Mouse (Mus musculus): ENCODE results near the gene Nf2. TPM values are rescaled to one million over a fixed set of nuclear protein-coding genes. Genes with fewer than 3 reads are reported as not detected.
"Not testable (repeated sequence)": the region's sequence is repeated elsewhere in the genome, so short reads cannot be mapped to it uniquely, and the experiment has no call there.

Nf2 gene
- polyA plus RNA-seq, 1 experiment from 2014 or later = 37.4 TPM

DNA sequence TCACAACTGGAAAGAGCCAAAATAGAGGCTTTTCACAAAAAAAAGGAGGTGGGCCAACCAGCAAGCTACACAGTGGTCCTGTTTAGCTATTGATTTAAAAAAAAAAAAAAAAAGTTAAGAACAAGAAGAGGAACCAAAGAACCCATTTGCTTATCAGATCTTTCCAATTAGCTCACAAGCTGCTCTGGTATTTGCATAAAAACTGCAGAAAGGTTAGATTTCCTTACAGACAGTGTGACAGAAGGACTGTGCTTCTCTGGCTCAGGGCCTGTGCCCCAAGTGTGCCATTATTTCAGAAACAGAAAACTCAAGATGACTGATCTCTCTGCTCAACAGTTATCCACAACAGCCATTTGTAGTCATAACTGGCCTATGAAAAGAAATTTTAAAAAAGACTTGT lies 18.3 kb downstream of the Nf2 start:
- ATAC-seq (replicated peaks; ENCODE audit: low FRiP score) (no peak), DNase-seq (ENCODE audit: low spot score) (no peak)
- H3K36me3 ChIP-seq (ENCODE audit: control insufficient read depth, insufficient read depth, low read length) = no peaks in the 10 kb centered on the region
- H3K27ac ChIP-seq (ENCODE audit: low read depth, low read length) = no peak overlapping the region
- no peaks in the 10 kb centered on the region for H3K27me3 ChIP-seq (replicated peaks; ENCODE audit: control insufficient read depth, insufficient read depth, low read length)
- peaks cover 8% of the 10 kb centered on the region for H3K4me1 ChIP-seq (replicated peaks; ENCODE audit: control insufficient read depth, insufficient read depth, low read length)
- no peak overlapping the region for H3K9ac ChIP-seq (ENCODE audit: low read depth, low read length)
- no peak overlapping the region for H3K4me3 ChIP-seq (ENCODE audit: low read depth, low read length)
- H3K9me3 ChIP-seq (ENCODE audit: control insufficient read depth, low read length) = no peaks in the 10 kb centered on the region
- no peak overlapping the region for H3K4me2 ChIP-seq

DNA sequence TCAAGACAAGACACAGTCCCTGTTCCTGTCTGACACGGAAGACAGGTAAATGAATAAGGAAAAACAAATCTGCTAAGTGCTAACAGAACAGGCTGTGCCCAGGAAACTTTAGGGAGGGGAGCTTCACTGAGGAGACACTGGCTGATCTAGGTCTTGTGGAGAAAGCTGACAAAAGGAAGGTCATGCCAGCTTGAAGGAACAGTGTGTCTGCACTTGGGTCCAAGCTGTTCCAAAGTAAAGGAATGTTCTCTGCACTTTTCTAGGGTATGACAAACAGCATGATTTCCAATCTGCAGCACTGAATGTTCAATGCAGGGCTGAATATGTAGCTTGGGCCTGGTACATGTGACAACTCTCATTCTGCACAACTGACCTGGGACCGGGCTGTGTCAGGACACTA lies 21.4 kb downstream of the Nf2 start:
- Histone ChIP-seq H3K4me3 (ENCODE audit: low read depth, low read length) (no peak overlapping the region), H3K9ac (ENCODE audit: low read depth, low read length) (no peak overlapping the region), H3K9me3 (ENCODE audit: control insufficient read depth, low read length) (no peaks in the 10 kb centered on the region), H3K4me1 (replicated peaks; ENCODE audit: control insufficient read depth, insufficient read depth, low read length) (peaks cover 8% of the 10 kb centered on the region), H3K4me2 (no peak overlapping the region), H3K27me3 (replicated peaks; ENCODE audit: control insufficient read depth, insufficient read depth, low read length) (no peaks in the 10 kb centered on the region), H3K36me3 (ENCODE audit: control insufficient read depth, insufficient read depth, low read length) (no peaks in the 10 kb centered on the region), H3K27ac (ENCODE audit: low read depth, low read length) (no peak overlapping the region)
- DNase-seq (ENCODE audit: low spot score) (no peak), ATAC-seq (replicated peaks; ENCODE audit: low FRiP score) (no peak)
- WGBS = 74% methylated on average over 2 of the region's 2 CpGs

DNA sequence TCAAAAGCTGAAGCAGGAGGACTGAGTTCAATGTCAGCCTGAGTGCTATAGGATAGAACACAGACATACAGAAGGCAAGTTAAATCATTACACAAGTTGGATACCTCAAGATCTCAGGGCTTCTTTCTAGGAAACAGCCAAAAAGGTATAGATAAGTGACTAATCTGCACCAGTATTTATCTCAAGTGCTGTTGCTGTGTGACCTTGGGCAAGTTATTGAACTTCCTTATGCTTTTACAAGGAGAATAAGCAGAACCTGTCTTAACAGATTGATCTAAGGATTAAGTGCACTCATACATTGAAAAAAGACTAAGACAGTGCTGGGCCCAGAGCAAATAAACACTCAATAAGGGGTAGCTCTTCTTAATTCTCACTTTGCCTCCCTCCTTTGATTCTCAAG lies 22.0 kb downstream of the Nf2 start:
- ATAC-seq (replicated peaks; ENCODE audit: low FRiP score) (no peak), DNase-seq (ENCODE audit: low spot score) (no peak)
- H3K9me3 ChIP-seq (ENCODE audit: control insufficient read depth, low read length) = no peaks in the 10 kb centered on the region
- no peak overlapping the region for H3K4me3 ChIP-seq (ENCODE audit: low read depth, low read length)
- no peaks in the 10 kb centered on the region for H3K27me3 ChIP-seq (replicated peaks; ENCODE audit: control insufficient read depth, insufficient read depth, low read length)
- H3K9ac ChIP-seq (ENCODE audit: low read depth, low read length) = no peak overlapping the region
- peaks cover 8% of the 10 kb centered on the region for H3K4me1 ChIP-seq (replicated peaks; ENCODE audit: control insufficient read depth, insufficient read depth, low read length)
- no peaks in the 10 kb centered on the region for H3K36me3 ChIP-seq (ENCODE audit: control insufficient read depth, insufficient read depth, low read length)
- H3K27ac ChIP-seq (ENCODE audit: low read depth, low read length) = no peak overlapping the region
- no peak overlapping the region for H3K4me2 ChIP-seq

DNA sequence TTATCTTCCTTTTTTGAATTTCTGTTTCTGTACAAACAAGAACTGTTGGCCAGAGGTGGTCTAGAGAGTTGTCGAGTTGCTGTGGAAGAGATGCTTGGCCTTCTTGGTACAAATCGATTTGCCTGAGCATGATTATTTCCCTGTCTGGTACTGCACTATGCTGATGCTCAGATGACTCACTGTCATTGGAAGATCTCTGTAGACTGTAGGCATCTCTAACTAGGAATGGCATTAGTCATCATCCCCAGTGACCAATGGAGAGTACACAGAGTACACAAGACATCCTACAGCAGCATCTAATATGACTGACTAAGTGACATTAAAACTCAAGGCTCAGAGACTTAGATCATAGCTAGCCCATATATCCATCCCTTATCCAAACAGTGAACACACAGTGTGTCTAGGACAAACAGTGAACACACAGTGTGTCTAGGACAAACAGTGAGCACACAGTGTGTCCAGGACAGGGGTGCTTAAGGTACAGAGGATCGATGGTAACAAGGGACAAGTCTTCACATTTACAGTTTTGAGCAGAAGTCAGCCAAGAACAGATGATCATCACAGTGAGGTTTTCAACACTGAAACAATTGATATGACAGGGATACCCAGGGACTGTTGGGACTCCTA lies 23.1 kb downstream of the Nf2 start:
- Histone ChIP-seq H3K4me3 (ENCODE audit: low read depth, low read length) (no peak overlapping the region), H3K27ac (ENCODE audit: low read depth, low read length) (no peak overlapping the region), H3K9ac (ENCODE audit: low read depth, low read length) (no peak overlapping the region), H3K4me2 (no peak overlapping the region), H3K9me3 (ENCODE audit: control insufficient read depth, low read length) (no peaks in the 10 kb centered on the region), H3K27me3 (replicated peaks; ENCODE audit: control insufficient read depth, insufficient read depth, low read length) (no peaks in the 10 kb centered on the region), H3K36me3 (ENCODE audit: control insufficient read depth, insufficient read depth, low read length) (no peaks in the 10 kb centered on the region), H3K4me1 (replicated peaks; ENCODE audit: control insufficient read depth, insufficient read depth, low read length) (peaks cover 8% of the 10 kb centered on the region)
- DNase-seq (ENCODE audit: low spot score) (no peak), ATAC-seq (replicated peaks; ENCODE audit: low FRiP score) (no peak)
- WGBS = 94% methylated on average over 3 of the region's 3 CpGs

DNA sequence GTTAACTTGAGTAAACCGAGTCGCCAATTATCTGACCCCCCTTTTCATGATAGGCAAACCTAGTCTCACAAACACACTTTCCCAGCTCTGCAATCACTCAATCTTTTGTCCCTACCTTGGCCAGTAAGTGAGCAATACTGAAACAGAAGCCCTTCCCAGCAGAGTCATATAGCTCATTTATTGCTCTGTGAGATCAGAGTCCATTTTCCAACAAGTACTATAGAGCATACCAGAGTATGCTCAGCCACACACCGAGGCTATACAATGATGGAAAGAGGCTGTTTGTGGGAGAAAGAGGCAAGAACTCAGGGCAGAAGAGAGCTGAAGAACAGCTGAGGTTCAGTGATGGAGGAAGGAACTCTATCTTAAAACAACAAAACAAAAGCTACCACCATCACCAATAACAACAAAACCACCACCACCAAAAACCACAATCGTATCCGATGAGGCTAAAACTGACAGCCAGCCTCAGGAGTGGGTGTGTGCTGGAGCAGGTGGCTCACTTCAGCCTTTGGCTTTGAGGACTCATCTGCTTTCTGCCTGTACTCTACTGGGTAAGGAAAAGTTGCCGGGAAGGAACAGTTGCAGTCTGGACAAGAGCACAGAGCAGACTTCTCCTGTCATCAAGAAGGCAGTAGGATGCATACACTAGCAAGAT lies 25.6 kb downstream of the Nf2 start:
- Histone ChIP-seq H3K4me2 (no peak overlapping the region), H3K36me3 (ENCODE audit: control insufficient read depth, insufficient read depth, low read length) (no peaks in the 10 kb centered on the region), H3K4me1 (replicated peaks; ENCODE audit: control insufficient read depth, insufficient read depth, low read length) (peaks cover 8% of the 10 kb centered on the region), H3K4me3 (ENCODE audit: low read depth, low read length) (no peak overlapping the region), H3K9ac (ENCODE audit: low read depth, low read length) (no peak overlapping the region), H3K27me3 (replicated peaks; ENCODE audit: control insufficient read depth, insufficient read depth, low read length) (no peaks in the 10 kb centered on the region), H3K9me3 (ENCODE audit: control insufficient read depth, low read length) (no peaks in the 10 kb centered on the region), H3K27ac (ENCODE audit: low read depth, low read length) (no peak overlapping the region)
- ATAC-seq (replicated peaks; ENCODE audit: low FRiP score) (no peak), DNase-seq (ENCODE audit: low spot score) (no peak)
- WGBS = 68% methylated on average over 6 of the region's 6 CpGs

DNA sequence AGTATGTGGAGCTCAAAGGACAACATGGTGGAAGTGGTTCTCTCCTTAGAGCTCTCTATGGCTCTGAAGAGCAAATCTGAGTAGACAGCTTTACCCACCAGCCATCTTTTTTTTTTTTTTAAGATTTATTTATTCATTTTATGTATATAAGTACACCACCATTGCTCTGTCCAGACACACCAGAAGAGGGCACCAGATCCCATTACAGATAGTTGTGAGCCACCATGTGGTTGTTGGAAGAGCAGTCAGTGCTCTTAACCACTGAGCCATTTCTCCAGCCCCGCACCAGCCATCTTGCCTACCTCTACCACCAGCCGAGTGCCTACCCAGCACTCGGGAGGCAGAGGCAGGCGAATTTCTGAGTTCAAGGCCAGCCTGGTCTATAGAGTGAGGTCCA lies 26.9 kb downstream of the Nf2 start:
- not testable (repeated sequence) for ATAC-seq (replicated peaks; ENCODE audit: low FRiP score); H3K27me3 ChIP-seq (replicated peaks; ENCODE audit: control insufficient read depth, insufficient read depth, low read length); H3K4me2 ChIP-seq; H3K4me3 ChIP-seq (ENCODE audit: low read depth, low read length); H3K9ac ChIP-seq (ENCODE audit: low read depth, low read length); DNase-seq (ENCODE audit: low spot score); H3K27ac ChIP-seq (ENCODE audit: low read depth, low read length); H3K4me1 ChIP-seq (replicated peaks; ENCODE audit: control insufficient read depth, insufficient read depth, low read length); H3K9me3 ChIP-seq (ENCODE audit: control insufficient read depth, low read length); H3K36me3 ChIP-seq (ENCODE audit: control insufficient read depth, insufficient read depth, low read length)
- 90% methylated on average over 4 of the region's 4 CpGs for WGBS

DNA sequence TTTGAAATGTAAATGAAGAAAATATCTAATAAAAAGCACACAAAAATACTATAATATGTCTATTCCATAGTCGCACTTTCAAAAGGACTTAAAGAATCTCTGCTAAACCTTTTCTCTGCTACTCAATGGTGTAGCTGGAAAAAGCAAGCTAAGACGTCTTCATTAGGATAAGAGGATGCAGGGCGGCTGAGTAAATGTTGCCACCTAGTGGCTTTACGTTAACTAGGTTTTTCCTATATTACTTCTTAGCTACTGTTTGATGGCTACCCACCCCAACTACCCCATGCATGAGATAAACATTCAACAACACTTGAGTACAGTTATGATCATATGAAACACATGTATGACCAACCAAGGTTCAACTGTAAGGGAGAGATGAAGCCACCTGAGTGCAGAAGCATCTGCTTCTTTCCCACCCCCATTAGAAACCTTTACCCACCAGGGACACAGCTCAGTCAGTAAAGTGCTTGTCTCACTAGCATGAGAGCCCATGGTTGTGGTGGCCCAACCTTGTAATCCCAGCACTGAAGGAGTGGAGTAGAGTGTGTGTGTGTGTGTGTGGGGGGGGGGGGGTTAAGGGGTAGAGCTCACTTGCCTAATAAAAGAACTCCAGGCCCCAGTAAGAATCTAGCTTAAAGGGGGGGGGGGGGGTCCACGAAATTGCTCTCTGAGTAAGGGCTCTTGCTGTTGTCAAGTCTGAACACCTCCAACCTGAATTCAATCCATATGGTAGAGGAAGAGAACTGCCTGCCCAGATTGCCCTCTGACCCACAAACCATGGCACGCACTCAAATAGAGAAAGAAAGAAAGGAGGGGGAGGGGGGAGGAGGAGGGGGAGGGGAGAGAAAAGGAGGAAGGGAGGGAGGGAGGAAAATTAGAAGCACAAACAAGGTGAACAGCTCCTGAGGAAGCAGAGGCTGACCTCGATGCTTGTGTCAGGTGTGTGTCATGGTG lies 27.6 kb downstream of the Nf2 start:
- no peaks in the 10 kb centered on the region for H3K36me3 ChIP-seq (ENCODE audit: control insufficient read depth, insufficient read depth, low read length)
- H3K4me3 ChIP-seq (ENCODE audit: low read depth, low read length) = no peak overlapping the region
- no peaks in the 10 kb centered on the region for H3K4me1 ChIP-seq (replicated peaks; ENCODE audit: control insufficient read depth, insufficient read depth, low read length)
- no peaks in the 10 kb centered on the region for H3K27me3 ChIP-seq (replicated peaks; ENCODE audit: control insufficient read depth, insufficient read depth, low read length)
- 56% methylated on average over 7 of the region's 7 CpGs for WGBS
- no peaks in the 10 kb centered on the region for H3K9me3 ChIP-seq (ENCODE audit: control insufficient read depth, low read length)
- no peak overlapping the region for H3K9ac ChIP-seq (ENCODE audit: low read depth, low read length)
- H3K27ac ChIP-seq (ENCODE audit: low read depth, low read length) = no peak overlapping the region
- H3K4me2 ChIP-seq = no peak overlapping the region
- DNase-seq (ENCODE audit: low spot score) (no peak), ATAC-seq (replicated peaks; ENCODE audit: low FRiP score) (no peak)

DNA sequence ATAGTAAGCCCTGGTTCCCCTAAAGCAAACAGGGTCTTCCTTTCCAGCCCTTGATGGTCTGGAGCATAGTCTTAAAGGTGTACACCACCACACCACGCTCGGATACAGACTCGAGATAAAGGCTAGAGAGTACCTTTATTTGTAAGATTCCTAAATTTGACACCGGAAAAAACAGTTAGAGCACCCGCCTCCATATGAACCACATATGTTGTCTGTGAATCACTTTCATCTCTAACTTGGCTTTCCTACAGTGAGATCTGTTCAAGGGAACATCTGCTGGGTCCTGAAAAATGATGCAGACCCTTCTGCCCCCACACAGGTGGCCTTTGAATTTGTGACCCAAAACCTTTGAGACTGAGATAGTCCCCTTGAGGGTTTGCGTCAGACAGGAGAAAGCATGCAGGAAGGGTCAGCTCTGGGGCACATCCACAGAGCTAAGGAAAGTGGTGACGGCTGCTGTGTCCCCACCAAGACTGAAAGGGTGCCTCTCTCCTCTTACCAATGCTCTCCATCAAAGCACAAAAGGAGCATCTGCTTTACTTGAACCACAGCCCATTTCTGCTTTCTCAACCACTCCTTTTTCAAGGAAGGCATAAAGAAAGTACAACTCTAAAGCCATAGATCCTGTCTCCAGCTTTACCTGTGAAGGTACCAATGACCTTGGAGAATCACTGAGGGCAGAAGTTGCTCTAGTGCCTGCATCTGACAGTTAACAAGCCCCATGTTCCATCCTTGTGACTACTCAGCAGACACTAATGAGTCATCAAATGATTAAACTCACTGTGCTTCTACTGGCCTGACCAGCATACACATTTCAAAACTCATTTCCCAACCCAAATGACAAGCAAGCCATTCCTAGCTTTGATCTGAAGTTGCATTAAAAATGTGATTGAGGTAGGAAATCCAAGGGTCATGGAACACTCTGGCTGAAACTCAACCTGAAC lies 34.6 kb downstream of the Nf2 start:
- Histone ChIP-seq H3K36me3 (ENCODE audit: control insufficient read depth, insufficient read depth, low read length) (no peaks in the 10 kb centered on the region), H3K27ac (ENCODE audit: low read depth, low read length) (no peak overlapping the region)

More for the DNA sequence above, 34.6 kb downstream of the Nf2 start:
- no peak overlapping the region for H3K4me3 ChIP-seq (ENCODE audit: low read depth, low read length)
- ATAC-seq (replicated peaks; ENCODE audit: low FRiP score) = no peak
- H3K4me2 ChIP-seq = no peak overlapping the region
- DNase-seq (ENCODE audit: low spot score) = no peak
- no peaks in the 10 kb centered on the region for H3K27me3 ChIP-seq (replicated peaks; ENCODE audit: control insufficient read depth, insufficient read depth, low read length)
- no peaks in the 10 kb centered on the region for H3K4me1 ChIP-seq (replicated peaks; ENCODE audit: control insufficient read depth, insufficient read depth, low read length)
- H3K9ac ChIP-seq (ENCODE audit: low read depth, low read length) = no peak overlapping the region
- WGBS = 94% methylated on average over 7 of the region's 7 CpGs
- no peaks in the 10 kb centered on the region for H3K9me3 ChIP-seq (ENCODE audit: control insufficient read depth, low read length)
